Mouse (Mus musculus): ENCODE results near the gene Iqcc. TPM values are rescaled to one million over a fixed set of nuclear protein-coding genes. Genes with fewer than 3 reads are reported as not detected.

Gene Iqcc
- polyA plus RNA-seq, 1 experiment from 2014 or later = 38.2 TPM

- Histone ChIP-seq H3K27me3 (ENCODE audit: insufficient read depth, low read length) (no peaks in the 10 kb centered on the region), H3K9me3 (ENCODE audit: low read length) (no peaks in the 10 kb centered on the region), H3K4me1 (ENCODE audit: insufficient read depth, low read length) (peaks cover 13% of the 10 kb centered on the region), H3K9ac (replicated peaks; ENCODE audit: low read length) (no peak overlapping the region), H3K36me3 (ENCODE audit: insufficient read depth, low read length) (no peaks in the 10 kb centered on the region), H3K27ac (ENCODE audit: low read length) (peak overlapping the region; percentile 54), H3K4me2 (replicated peaks; ENCODE audit: low read depth, low read length) (no peak overlapping the region), H3K4me3 (ENCODE audit: low read length) (no peak overlapping the region)
- no peak for ATAC-seq (ENCODE audit: low FRiP score, low TSS enrichment)
- 69% methylated on average over 13 of the region's 13 CpGs for WGBS
Observed at GRCm38 (mm10) chr4:129572236-129573092, 46.4 kb downstream of the Iqcc start.

GRCm38 (mm10) chr4:129571551-129572084 lies 47.3 kb downstream of the Iqcc start:
- WGBS = 69% methylated on average over 8 of the region's 8 CpGs
- Histone ChIP-seq H3K9me3 (ENCODE audit: low read length) (no peaks in the 10 kb centered on the region), H3K27ac (ENCODE audit: low read length) (peak overlapping the region; percentile 34; the same call in 1 of the 2 replicates), H3K36me3 (ENCODE audit: insufficient read depth, low read length) (no peaks in the 10 kb centered on the region), H3K4me3 (ENCODE audit: low read length) (no peak overlapping the region), H3K4me1 (ENCODE audit: insufficient read depth, low read length) (peaks cover 7% of the 10 kb centered on the region), H3K4me2 (replicated peaks; ENCODE audit: low read depth, low read length) (no peak overlapping the region), H3K27me3 (ENCODE audit: insufficient read depth, low read length) (no peaks in the 10 kb centered on the region), H3K9ac (replicated peaks; ENCODE audit: low read length) (no peak overlapping the region)
- ATAC-seq (ENCODE audit: low FRiP score, low TSS enrichment) = no peak

GRCm38 (mm10) chr4:129570028-129570427 lies 48.9 kb downstream of the Iqcc start:
- no peaks in the 10 kb centered on the region for H3K36me3 ChIP-seq (ENCODE audit: insufficient read depth, low read length)
- H3K27me3 ChIP-seq (ENCODE audit: insufficient read depth, low read length) = no peaks in the 10 kb centered on the region
- ATAC-seq (ENCODE audit: low FRiP score, low TSS enrichment) = no peak
- H3K4me2 ChIP-seq (replicated peaks; ENCODE audit: low read depth, low read length) = no peak overlapping the region
- no peaks in the 10 kb centered on the region for H3K9me3 ChIP-seq (ENCODE audit: low read length)
- H3K4me1 ChIP-seq (ENCODE audit: insufficient read depth, low read length) = peaks cover 1% of the 10 kb centered on the region; the same call in 1 of the 2 replicates
- WGBS = 84% methylated on average over 6 of the region's 6 CpGs
- no peak overlapping the region for H3K4me3 ChIP-seq (ENCODE audit: low read length)
- no peak overlapping the region for H3K9ac ChIP-seq (replicated peaks; ENCODE audit: low read length)
- no peak overlapping the region for H3K27ac ChIP-seq (ENCODE audit: low read length)

- Histone ChIP-seq H3K9me3 (ENCODE audit: low read length) (no peaks in the 10 kb centered on the region), H3K4me2 (replicated peaks; ENCODE audit: low read depth, low read length) (no peak overlapping the region), H3K9ac (replicated peaks; ENCODE audit: low read length) (no peak overlapping the region), H3K4me3 (ENCODE audit: low read length) (no peak overlapping the region), H3K4me1 (ENCODE audit: insufficient read depth, low read length) (peaks cover 3% of the 10 kb centered on the region), H3K27ac (ENCODE audit: low read length) (no peak overlapping the region), H3K36me3 (ENCODE audit: insufficient read depth, low read length) (no peaks in the 10 kb centered on the region), H3K27me3 (ENCODE audit: insufficient read depth, low read length) (no peaks in the 10 kb centered on the region)
- no peak for ATAC-seq (ENCODE audit: low FRiP score, low TSS enrichment)
- WGBS = 88% methylated on average over 7 of the region's 7 CpGs
Observed at GRCm38 (mm10) chr4:129568366-129568765, 50.5 kb downstream of the Iqcc start.

GRCm38 (mm10) chr4:129565139-129565538 lies 53.8 kb downstream of the Iqcc start:
- Histone ChIP-seq H3K27ac (ENCODE audit: low read length) (no peak overlapping the region), H3K9ac (replicated peaks; ENCODE audit: low read length) (no peak overlapping the region), H3K27me3 (ENCODE audit: insufficient read depth, low read length) (no peaks in the 10 kb centered on the region), H3K4me2 (replicated peaks; ENCODE audit: low read depth, low read length) (no peak overlapping the region), H3K4me3 (ENCODE audit: low read length) (no peak overlapping the region), H3K4me1 (ENCODE audit: insufficient read depth, low read length) (peaks cover 6% of the 10 kb centered on the region), H3K9me3 (ENCODE audit: low read length) (no peaks in the 10 kb centered on the region), H3K36me3 (ENCODE audit: insufficient read depth, low read length) (no peaks in the 10 kb centered on the region)
- WGBS = 81% methylated on average over 6 of the region's 6 CpGs
- no peak for ATAC-seq (ENCODE audit: low FRiP score, low TSS enrichment)

Other genes starting within 250 kb of the Iqcc start
- gene Zbtb8a, start 241.0 kb downstream of the Iqcc start, polyA plus RNA-seq (2015; fragmentation: Nextera tagmentation; extraction: Ambion mirVana) = 17.2 and 18.4 TPM in 2 replicates
- gene Zbtb8b, start 178.2 kb downstream of the Iqcc start, polyA plus RNA-seq (2015; fragmentation: Nextera tagmentation; extraction: Ambion mirVana) = 5.7 and 5.8 TPM in 2 replicates
- gene Bsdc1, start 157.5 kb downstream of the Iqcc start, polyA plus RNA-seq (2015; fragmentation: Nextera tagmentation; extraction: Ambion mirVana) = 31.8 and 33.6 TPM in 2 replicates
- gene Tssk3, start 128.1 kb downstream of the Iqcc start, polyA plus RNA-seq (2015; fragmentation: Nextera tagmentation; extraction: Ambion mirVana) = not detected in 2 replicates
- 0.35 TPM in 1 of 2 replicates, not detected in the other for gene Fam229a, start 127.9 kb downstream of the Iqcc start, polyA plus RNA-seq (2015; fragmentation: Nextera tagmentation; extraction: Ambion mirVana)
- 761 and 859 TPM in 2 replicates for gene Marcksl1, start 105.5 kb downstream of the Iqcc start, polyA plus RNA-seq (2015; fragmentation: Nextera tagmentation; extraction: Ambion mirVana)
- 285 and 304 TPM in 2 replicates for gene Hdac1, start 76.4 kb downstream of the Iqcc start, polyA plus RNA-seq (2015; fragmentation: Nextera tagmentation; extraction: Ambion mirVana)
- 10.8 and 13.0 TPM in 2 replicates for gene Lck, start 45.5 kb downstream of the Iqcc start, polyA plus RNA-seq (2015; fragmentation: Nextera tagmentation; extraction: Ambion mirVana)
- gene Fam167b, start 40.5 kb downstream of the Iqcc start, polyA plus RNA-seq (2015; fragmentation: Nextera tagmentation; extraction: Ambion mirVana) = 35.9 and 37.8 TPM in 2 replicates
- 296 and 307 TPM in 2 replicates for gene Eif3i, start 18.5 kb downstream of the Iqcc start, polyA plus RNA-seq (2015; fragmentation: Nextera tagmentation; extraction: Ambion mirVana)
- gene Tmem234, start 18.4 kb downstream of the Iqcc start, polyA plus RNA-seq (2015; fragmentation: Nextera tagmentation; extraction: Ambion mirVana) = 216 and 221 TPM in 2 replicates
- 2.6 and 3.2 TPM in 2 replicates for gene Dcdc2b, start 4.8 kb downstream of the Iqcc start, polyA plus RNA-seq (2015; fragmentation: Nextera tagmentation; extraction: Ambion mirVana)
- gene Ccdc28b, start 4.8 kb upstream of the Iqcc start, polyA plus RNA-seq (2015; fragmentation: Nextera tagmentation; extraction: Ambion mirVana) = 64.1 and 71.7 TPM in 2 replicates
- gene Txlna, start 22.0 kb upstream of the Iqcc start, polyA plus RNA-seq (2015; fragmentation: Nextera tagmentation; extraction: Ambion mirVana) = 89.5 and 94.4 TPM in 2 replicates
- 19.9 and 21.3 TPM in 2 replicates for gene Kpna6, start 53.7 kb upstream of the Iqcc start, polyA plus RNA-seq (2015; fragmentation: Nextera tagmentation; extraction: Ambion mirVana)
- gene Tmem39b, start 77.7 kb upstream of the Iqcc start, polyA plus RNA-seq (2015; fragmentation: Nextera tagmentation; extraction: Ambion mirVana) = 20.6 and 21.7 TPM in 2 replicates
- gene Khdrbs1, start 123.2 kb upstream of the Iqcc start, polyA plus RNA-seq (2015; fragmentation: Nextera tagmentation; extraction: Ambion mirVana) = 92.1 and 105 TPM in 2 replicates
- gene Ptp4a2, start 192.1 kb upstream of the Iqcc start, polyA plus RNA-seq (2015; fragmentation: Nextera tagmentation; extraction: Ambion mirVana) = 272 and 298 TPM in 2 replicates

Data from kidney, embryonic 16.5 days (tissue).